Mouse (Mus musculus) activated CD4-positive, CD25-positive, alpha-beta regulatory T cell, adult 9 weeks (primary cell): ENCODE results near the gene Lyg1. TPM values are rescaled to one million over a fixed set of nuclear protein-coding genes. Genes with fewer than 3 reads are reported as not detected.

Experiments used
- polyA plus RNA-seq: library from polyadenylated mRNA; unstranded; fragments of 100-300 nt; shearing (Covaris generic); gene quantifications from one replicate; pipeline ENCODE4 v1.2.1, GENCODE M21; 2017

Lyg1 gene
- polyA plus RNA-seq = not detected

DNA sequence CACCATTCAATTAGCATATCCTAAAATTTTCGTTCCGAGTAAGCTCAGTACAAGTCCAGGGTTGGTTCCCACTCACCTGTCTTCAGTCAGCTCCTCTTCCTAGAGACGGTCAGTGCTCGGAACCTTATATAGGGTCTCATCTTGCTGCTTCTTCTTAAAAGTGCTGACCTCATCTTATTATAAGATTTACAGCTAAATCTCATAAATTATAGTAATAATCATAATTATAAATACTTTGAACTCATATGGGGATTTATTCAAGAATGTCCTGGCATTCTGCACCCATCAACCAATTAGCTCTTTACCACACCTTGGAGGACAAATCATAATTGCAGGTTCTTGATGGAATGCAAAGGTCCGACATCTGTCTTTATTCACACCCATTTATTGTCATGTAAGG, at the start of gene Lyg1:
Lyg1 (minus strand) TSS at position 101 of the 400 bp plus-strand sequence.

DNA sequence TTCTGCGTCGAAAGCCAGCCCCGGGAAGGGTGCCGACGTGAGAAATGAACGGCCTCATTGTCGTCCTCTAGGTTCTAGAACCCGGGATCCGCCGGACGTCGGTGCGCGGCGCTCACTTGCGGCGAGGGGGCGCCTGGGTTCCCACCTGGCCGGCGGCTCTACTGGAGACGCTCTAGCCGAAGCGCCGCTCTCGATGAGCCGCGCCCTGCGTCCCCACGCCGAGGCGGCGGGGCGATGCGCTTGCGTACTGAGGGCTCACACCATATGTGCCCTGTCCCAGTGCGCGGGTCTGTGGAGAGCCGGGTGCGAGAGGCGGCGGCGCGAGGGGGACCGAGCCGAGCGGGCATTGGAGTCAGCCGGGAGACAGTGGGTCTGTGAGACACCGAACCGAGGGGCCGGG, 40.3 kb upstream of the Lyg1 start, which contains the start of the genes Txndc9 and Eif5b:
Txndc9 (minus strand) TSS at position 27 of the 400 bp plus-strand sequence.
Eif5b (plus strand) TSS at position 144 of the 400 bp plus-strand sequence.

DNA sequence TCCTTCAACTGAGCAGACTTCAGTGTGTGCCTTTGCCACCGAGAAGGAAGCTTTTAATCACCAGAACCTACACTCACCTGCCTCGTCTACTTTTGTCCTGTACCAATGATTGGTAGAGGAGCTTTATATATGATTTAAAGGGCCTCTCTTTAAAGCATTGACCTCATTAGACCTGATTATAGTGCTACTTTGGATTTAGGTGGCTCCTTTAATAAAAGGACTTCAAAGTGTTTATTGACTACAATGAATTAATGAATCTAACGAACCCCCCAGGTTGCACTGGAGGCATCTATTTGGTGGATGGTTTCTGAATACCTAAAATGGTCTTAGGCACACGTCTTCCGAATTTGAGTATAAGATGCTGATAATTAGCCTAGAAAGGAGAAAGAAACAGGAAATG, 41.2 kb downstream of the Lyg1 start, which contains the start of gene Lyg2:
Lyg2 (minus strand) TSS at position 101 of the 400 bp plus-strand sequence.

Other genes with a start within 250 kb of the Lyg1 start
- gene 2010300C02Rik, start 237.7 kb downstream of the Lyg1 start, polyA plus RNA-seq = 0.54 TPM
- gene Tsga10, start 91.3 kb downstream of the Lyg1 start, polyA plus RNA-seq = 2.4 TPM
- gene Lipt1, start 86.0 kb downstream of the Lyg1 start, polyA plus RNA-seq = 7.1 TPM
- gene Mitd1, start 67.3 kb downstream of the Lyg1 start, polyA plus RNA-seq = 95.6 TPM
- 195 TPM for gene Mrpl30, start 67.3 kb downstream of the Lyg1 start, polyA plus RNA-seq
- gene Lyg2, start 41.3 kb downstream of the Lyg1 start, polyA plus RNA-seq = not detected
- gene Txndc9, start 40.1 kb upstream of the Lyg1 start, polyA plus RNA-seq = 123 TPM
- 21.4 TPM for gene Eif5b, start 40.3 kb upstream of the Lyg1 start, polyA plus RNA-seq
- 8.1 TPM for gene Rev1, start 172.0 kb upstream of the Lyg1 start, polyA plus RNA-seq